Mouse (Mus musculus): ENCODE data around the gene Mob2. TPM values are rescaled to one million over a fixed set of nuclear protein-coding genes. Genes with fewer than 3 reads are reported as not detected.

Gene Mob2
- total RNA-seq, 2 experiments from 2014 or later, result 34.6 to 37.5 TPM

- DNase-seq (ENCODE audit: low spot score in 2 of 2), result no peak
- intact Hi-C loops (cut with DNase I), result no loop called here
Observed at GRCm38 (mm10) chr7:142082179-142082578, 21.3 kb upstream of the Mob2 start.

- DNase-seq (ENCODE audit: low spot score in 2 of 2), result no peak
- intact Hi-C loops (cut with DNase I), result no loop called here
Observed at GRCm38 (mm10) chr7:142081736-142082135, 20.9 kb upstream of the Mob2 start.

- intact Hi-C loops (cut with DNase I), result no loop called here
- no peak for DNase-seq (ENCODE audit: low spot score in 2 of 2)
Observed at GRCm38 (mm10) chr7:142080876-142081275, 20.0 kb upstream of the Mob2 start.

GRCm38 (mm10) chr7:142079365-142079764 is 18.5 kb upstream of the Mob2 start:
- no peak for DNase-seq (ENCODE audit: low spot score in 2 of 2)

GRCm38 (mm10) chr7:142077138-142077537 is 16.3 kb upstream of the Mob2 start:
- no peak for DNase-seq (ENCODE audit: low spot score in 2 of 2)
- intact Hi-C loops (cut with DNase I), result no loop called here

More at GRCm38 (mm10) chr7:142079365-142079764, 18.5 kb upstream of the Mob2 start:
- intact Hi-C loops (cut with DNase I), result no loop called here

- DNase-seq (ENCODE audit: low spot score in 2 of 2), result no peak
- intact Hi-C loops (cut with DNase I), result no loop called here
Observed at GRCm38 (mm10) chr7:142074146-142074886, 13.5 kb upstream of the Mob2 start.

- no peak for DNase-seq (ENCODE audit: low spot score in 2 of 2)
- intact Hi-C loops (cut with DNase I), result loop anchor here (1.0 kb wide), 1 partner anchor 26 kb away; no protein-coding TSS in a partner anchor
Observed at GRCm38 (mm10) chr7:142071717-142072116, 10.9 kb upstream of the Mob2 start.

GRCm38 (mm10) chr7:142071212-142071578 is 10.3 kb upstream of the Mob2 start:
- intact Hi-C loops (cut with DNase I), result loop anchor here (1.0 kb wide), 1 partner anchor 26 kb away; no protein-coding TSS in a partner anchor

GRCm38 (mm10) chr7:142070458-142071211 is 9.8 kb upstream of the Mob2 start:
- intact Hi-C loops (cut with DNase I), result loop anchor here (1.0 kb wide), 1 partner anchor 27 kb away; no protein-coding TSS in a partner anchor
- DNase-seq (ENCODE audit: low spot score in 2 of 2), result peak; percentile 62 to 68

More at GRCm38 (mm10) chr7:142071212-142071578, 10.3 kb upstream of the Mob2 start:
- no peak for DNase-seq (ENCODE audit: low spot score in 2 of 2)

- no peak for DNase-seq (ENCODE audit: low spot score in 2 of 2)
- intact Hi-C loops (cut with DNase I), result no loop called here
Observed at GRCm38 (mm10) chr7:142068429-142068828, 7.6 kb upstream of the Mob2 start.

- intact Hi-C loops (cut with DNase I), result loop anchor here (5.0 kb wide), 1 partner anchor 37 kb away; the partner anchor contains the start of gene Dusp8
- no peak for DNase-seq (ENCODE audit: low spot score in 2 of 2)
Observed at GRCm38 (mm10) chr7:142060185-142060930, 507 bp downstream of the Mob2 start.

GRCm38 (mm10) chr7:142059024-142059423 is 1.8 kb downstream of the Mob2 start:
- DNase-seq (ENCODE audit: low spot score in 2 of 2), result no peak
- intact Hi-C loops (cut with DNase I), result no loop called here

GRCm38 (mm10) chr7:142057121-142057520 is 3.7 kb downstream of the Mob2 start:
- no peak for DNase-seq (ENCODE audit: low spot score in 2 of 2)
- intact Hi-C loops (cut with DNase I), result no loop called here

- DNase-seq (ENCODE audit: low spot score in 2 of 2), result no peak
- intact Hi-C loops (cut with DNase I), result no loop called here
Observed at GRCm38 (mm10) chr7:142056601-142057061, 4.2 kb downstream of the Mob2 start.

- no peak for DNase-seq (ENCODE audit: low spot score in 2 of 2)
- intact Hi-C loops (cut with DNase I), result no loop called here
Observed at GRCm38 (mm10) chr7:142055431-142055830, 5.4 kb downstream of the Mob2 start.

GRCm38 (mm10) chr7:142050536-142050935 is 10.3 kb downstream of the Mob2 start:
- intact Hi-C loops (cut with DNase I), result no loop called here
- DNase-seq (ENCODE audit: low spot score in 2 of 2), result no peak

- intact Hi-C loops (cut with DNase I), result no loop called here
- no peak for DNase-seq (ENCODE audit: low spot score in 2 of 2)
Observed at GRCm38 (mm10) chr7:142045932-142046331, 14.9 kb downstream of the Mob2 start.

GRCm38 (mm10) chr7:142045344-142045743 is 15.5 kb downstream of the Mob2 start:
- DNase-seq (ENCODE audit: low spot score in 2 of 2), result no peak
- intact Hi-C loops (cut with DNase I), result no loop called here

- DNase-seq (ENCODE audit: low spot score in 2 of 2), result no peak
- intact Hi-C loops (cut with DNase I), result no loop called here
Observed at GRCm38 (mm10) chr7:142040756-142041155, 20.1 kb downstream of the Mob2 start.
